Mouse (Mus musculus): Measurements from ENCODE around the gene Daglb. TPM values are rescaled to one million over a fixed set of nuclear protein-coding genes. Genes with fewer than 3 reads are reported as not detected.
A peak's percentile ranks its signal among the peaks of the same experiment; 100 is the strongest.

Gene Daglb
- total RNA-seq (2021), result 10 to 100 TPM; 29.1 TPM
- long read RNA-seq, full-length matches to known transcripts, result 73 of 105 reads
- long read RNA-seq, partial matches to known transcripts, result 8 of 105 reads
- long read RNA-seq, other reads (novel, unspliced or antisense), result 24 of 105 reads

- peak; percentile 85 to 92 for DNase-seq (ENCODE audit: low spot score in 2 of 2)
Observed at GRCm38 (mm10) chr5:143464100-143464756, at the start of gene Daglb. Gene Daglb (plus strand): TSS chr5:143464584.

- DNase-seq (ENCODE audit: low spot score in 2 of 2), result no peak
Observed at GRCm38 (mm10) chr5:143421484-143421883, 42.9 kb upstream of the Daglb start.

GRCm38 (mm10) chr5:143422990-143423389 lies 41.4 kb upstream of the Daglb start:
- DNase-seq (ENCODE audit: low spot score in 2 of 2), result no peak

GRCm38 (mm10) chr5:143423899-143424519 lies 40.4 kb upstream of the Daglb start:
- peak; percentile 19 to 68 for DNase-seq (ENCODE audit: low spot score in 2 of 2)

- peak; percentile 6 to 31 for DNase-seq (ENCODE audit: low spot score in 2 of 2)
Observed at GRCm38 (mm10) chr5:143434421-143434820, 30.0 kb upstream of the Daglb start.

GRCm38 (mm10) chr5:143441298-143441697 lies 23.1 kb upstream of the Daglb start:
- DNase-seq (ENCODE audit: low spot score in 2 of 2), result no peak

- no peak for DNase-seq (ENCODE audit: low spot score in 2 of 2)
Observed at GRCm38 (mm10) chr5:143441753-143442152, 22.6 kb upstream of the Daglb start.

- no peak for DNase-seq (ENCODE audit: low spot score in 2 of 2)
Observed at GRCm38 (mm10) chr5:143463671-143464070, 713 bp upstream of the Daglb start.

GRCm38 (mm10) chr5:143464757-143465118 lies 354 bp downstream of the Daglb start:
- DNase-seq (ENCODE audit: low spot score in 2 of 2), result no peak

GRCm38 (mm10) chr5:143465156-143466085 lies 1.0 kb downstream of the Daglb start:
- no peak for DNase-seq (ENCODE audit: low spot score in 2 of 2)

- DNase-seq (ENCODE audit: low spot score in 2 of 2), result no peak
Observed at GRCm38 (mm10) chr5:143466891-143467669, 2.7 kb downstream of the Daglb start.

- DNase-seq (ENCODE audit: low spot score in 2 of 2), result no peak
Observed at GRCm38 (mm10) chr5:143467931-143468330, 3.5 kb downstream of the Daglb start.

GRCm38 (mm10) chr5:143469628-143470027 lies 5.2 kb downstream of the Daglb start:
- DNase-seq (ENCODE audit: low spot score in 2 of 2), result no peak

GRCm38 (mm10) chr5:143470421-143471164 lies 6.2 kb downstream of the Daglb start:
- peak in 1 of 2 experiments; percentile 57 for DNase-seq (ENCODE audit: low spot score in 2 of 2)

GRCm38 (mm10) chr5:143471165-143471546 lies 6.8 kb downstream of the Daglb start:
- no peak for DNase-seq (ENCODE audit: low spot score in 2 of 2)

- DNase-seq (ENCODE audit: low spot score in 2 of 2), result peak in 1 of 2 experiments; percentile 80
Observed at GRCm38 (mm10) chr5:143471953-143472618, 7.7 kb downstream of the Daglb start.

GRCm38 (mm10) chr5:143475153-143475844 lies 10.9 kb downstream of the Daglb start:
- no peak for DNase-seq (ENCODE audit: low spot score in 2 of 2)

GRCm38 (mm10) chr5:143476013-143476412 lies 11.6 kb downstream of the Daglb start:
- no peak for DNase-seq (ENCODE audit: low spot score in 2 of 2)

GRCm38 (mm10) chr5:143477901-143478300 lies 13.5 kb downstream of the Daglb start:
- no peak for DNase-seq (ENCODE audit: low spot score in 2 of 2)
